Mouse (Mus musculus) ES-Bruce4 (cell line): ENCODE results near the gene Daam1.

Experiments used
- CTCF ChIP-seq: IDR thresholded peaks from one replicate; pipeline ENCODE4 v1.8.1; 2011; ENCODE audit warnings: low read depth, low read length
- POLR2A ChIP-seq: IDR thresholded peaks from one replicate; pipeline ENCODE4 v1.8.1; 2011; ENCODE audit warnings: low read length; ENCODE audit not compliant: insufficient read depth

DNA sequence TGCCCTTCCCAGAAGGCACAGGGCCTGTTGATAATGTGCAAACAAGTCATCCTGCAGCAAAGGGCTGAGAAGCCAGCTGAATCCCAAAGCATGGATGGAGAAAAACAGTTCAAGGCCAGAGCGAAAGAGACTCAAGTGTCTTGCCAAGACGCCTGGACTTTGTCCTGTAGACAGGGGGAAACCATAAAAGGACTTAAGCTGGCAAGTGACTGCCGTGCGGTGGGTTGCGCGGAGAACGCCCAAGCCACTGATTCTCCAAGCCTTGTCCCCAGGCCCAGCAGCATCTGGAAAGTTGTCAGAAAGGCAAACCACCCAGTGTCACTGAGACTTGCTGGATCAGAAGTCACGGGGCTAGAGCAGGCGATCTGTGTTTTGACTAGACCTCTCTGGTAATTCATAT is 22.2 kb upstream of the Daam1 start:
- no peak for TF ChIP-seq POLR2A
- no peak for TF ChIP-seq CTCF
